Mouse (Mus musculus) NIH3T3 (cell line): ENCODE data around the gene Cd27.
A peak's percentile ranks its signal among the peaks of the same experiment; 100 is the strongest.

ENCODE experiments used
- DNase-seq: peaks from one replicate; pipeline ENCODE4 v3.0.0-alpha.2; 2012; ENCODE audit warnings: low read depth

Cd27 gene

GRCm38 (mm10) chr6:125213715-125214114 lies 23.1 kb downstream of the Cd27 start:
- DNase-seq, result no peak

GRCm38 (mm10) chr6:125213129-125213528 lies 23.7 kb downstream of the Cd27 start:
- no peak for DNase-seq

GRCm38 (mm10) chr6:125212621-125213020 lies 24.2 kb downstream of the Cd27 start:
- DNase-seq, result no peak

GRCm38 (mm10) chr6:125210436-125210835 lies 26.4 kb downstream of the Cd27 start:
- DNase-seq, result peak; percentile 20

GRCm38 (mm10) chr6:125197166-125197565 lies 39.6 kb downstream of the Cd27 start:
- peak; percentile 24 for DNase-seq

- no peak for DNase-seq
Observed at GRCm38 (mm10) chr6:125196301-125196700, 40.5 kb downstream of the Cd27 start.

GRCm38 (mm10) chr6:125195541-125196075 lies 41.2 kb downstream of the Cd27 start:
- no peak for DNase-seq

- DNase-seq, result peak; percentile 49
Observed at GRCm38 (mm10) chr6:125193390-125193789, 43.4 kb downstream of the Cd27 start.

- peak; percentile 24 for DNase-seq
Observed at GRCm38 (mm10) chr6:125192841-125193240, 44.0 kb downstream of the Cd27 start.

- peak; percentile 94 for DNase-seq
Observed at GRCm38 (mm10) chr6:125192016-125192714, 44.6 kb downstream of the Cd27 start.

- DNase-seq, result peak; percentile 100
Observed at GRCm38 (mm10) chr6:125191332-125192015, 45.3 kb downstream of the Cd27 start, which contains the start of the genes Ncapd2 and Mrpl51. TSS of gene Ncapd2 (minus strand) at chr6:125191701. TSS of gene Mrpl51 (plus strand) at chr6:125191801.

- DNase-seq, result no peak
Observed at GRCm38 (mm10) chr6:125190816-125191215, 46.0 kb downstream of the Cd27 start.

- DNase-seq, result no peak
Observed at GRCm38 (mm10) chr6:125186203-125186602, 50.6 kb downstream of the Cd27 start.
